Mouse (Mus musculus) duodenum, adult 2 months (tissue): ENCODE results near the gene Map3k5. TPM values are rescaled to one million over a fixed set of nuclear protein-coding genes. Genes with fewer than 3 reads are reported as not detected.

Experiments used
- polyA plus RNA-seq: library from polyadenylated mRNA; depleted of rRNA; stranded (reverse); fragments of >200 nt; gene quantifications from 2 replicates; pipeline ENCODE4 v1.2.3, GENCODE M21; 2012; ENCODE audit warnings: low replicate concordance; rRNA removed

The Map3k5 gene
- 1.4 and 1.8 TPM in 2 replicates for polyA plus RNA-seq

GRCm38 (mm10) chr10:19934384-19935294, at the start of gene Map3k5:
Map3k5 (plus strand) TSS chr10:19934472.

GRCm38 (mm10) chr10:19907246-19907804, 26.9 kb upstream of the Map3k5 start, which contains the start of gene Pex7:
Pex7 (minus strand) TSS chr10:19907689.

GRCm38 (mm10) chr10:20148130-20148772, 214.0 kb downstream of the Map3k5 start, which contains the start of gene Map7:
Map7 (plus strand) TSS chr10:20148471.

Other genes with a start within 250 kb of the Map3k5 start
- gene Il20ra, start 221.9 kb upstream of the Map3k5 start, polyA plus RNA-seq: not detected in 2 replicates
- gene Slc35d3, start 83.0 kb upstream of the Map3k5 start, polyA plus RNA-seq: 1.0 and 1.8 TPM in 2 replicates
- 59.6 and 72.7 TPM in 2 replicates for gene Pex7, start 26.8 kb upstream of the Map3k5 start, polyA plus RNA-seq
- 34.0 and 37.0 TPM in 2 replicates for gene Map7, start 214.0 kb downstream of the Map3k5 start, polyA plus RNA-seq